Mouse (Mus musculus) hindbrain, embryonic 16.5 days (tissue): ENCODE measurements at regions not wholly inside any gene's neighbourhood (a gene's known extent, or its start where the extent isn't known, plus 50 kb on each side); places are given as distances from the start of the nearest gene placed in this dataset.

ENCODE experiments used
- ATAC-seq: fragments of 200-750 bp; cut with Nextera tagmentation; 2 replicates; pipeline ENCODE4 v1.8.0; 2017; ENCODE audit warnings: moderate TSS enrichment, moderate library complexity
- H3K27ac ChIP-seq: fragments of 300-500 bp; sonication (generic); 2 replicates; pipeline ENCODE4 v1.5.1; 2014; ENCODE audit warnings: low read depth, mild to moderate bottlenecking, control low read depth, low read length, moderate library complexity
- H3K27me3 ChIP-seq: fragments of 300-500 bp; sonication (generic); replicated peaks from 2 replicates; pipeline ENCODE4 v1.6.1; 2014; ENCODE audit warnings: low read length; ENCODE audit not compliant: control insufficient read depth, insufficient read depth
- H3K36me3 ChIP-seq: fragments of 300-500 bp; sonication (generic); 2 replicates; pipeline ENCODE4 v1.6.1; 2014; ENCODE audit warnings: mild to moderate bottlenecking, low read length, moderate library complexity, mixed read lengths; ENCODE audit not compliant: control insufficient read depth, insufficient read depth
- H3K4me1 ChIP-seq: fragments of 300-500 bp; sonication (generic); 2 replicates; pipeline ENCODE4 v1.6.1; 2014; ENCODE audit warnings: low read depth, low read length; ENCODE audit not compliant: control insufficient read depth, insufficient read depth
- H3K4me2 ChIP-seq: fragments of 300-500 bp; sonication (generic); 2 replicates; pipeline ENCODE4 v1.6.1; 2014; ENCODE audit warnings: mild to moderate bottlenecking, low read length, control low read depth, moderate library complexity
- H3K4me3 ChIP-seq: fragments of 300-500 bp; sonication (generic); 2 replicates; pipeline ENCODE4 v1.5.1; 2014; ENCODE audit warnings: mild to moderate bottlenecking, low read length, control low read depth, moderate library complexity
- H3K9ac ChIP-seq: fragments of 300-500 bp; sonication (generic); 2 replicates; pipeline ENCODE4 v1.6.1; 2014; ENCODE audit warnings: low read depth, mild to moderate bottlenecking, control low read depth, low read length, moderate library complexity
- H3K9me3 ChIP-seq: fragments of 300-500 bp; sonication (generic); 2 replicates; pipeline ENCODE4 v1.6.1; 2014; ENCODE audit warnings: mild to moderate bottlenecking, low read length, moderate library complexity; ENCODE audit not compliant: control insufficient read depth
- WGBS: fragments of 180-500 bp; shearing (Covaris S2); extraction: QIAGEN DNeasy Blood & Tissue Kit; methylation state at CpG from one replicate; pipeline ENCODE4 v1.1.7; 2014; 5-methylcytosine and 5-hydroxymethylcytosine counted together

GRCm38 (mm10) chr6:67186537-67187274 lies 51.3 kb upstream of the Serbp1 start:
- Histone ChIP-seq H3K4me1 (no peaks in the 10 kb centered on the region), H3K36me3 (no peaks in the 10 kb centered on the region), H3K4me2 (no peak overlapping the region), H3K9me3 (no peaks in the 10 kb centered on the region), H3K9ac (no peak overlapping the region), H3K27ac (no peak overlapping the region), H3K4me3 (no peak overlapping the region), H3K27me3 (no peaks in the 10 kb centered on the region)
- 85% methylated on average over 7 of the region's 7 CpGs for WGBS
- no peak for ATAC-seq

- 87% methylated on average over 2 of the region's 2 CpGs for WGBS
- no peak for ATAC-seq
- H3K9ac ChIP-seq: no peak overlapping the region
These were observed 53.3 kb upstream of the Serbp1 start for GRCm38 (mm10) chr6:67184662-67185061.

GRCm38 (mm10) chr6:67183481-67184215 lies 54.3 kb upstream of the Serbp1 start:
- no peak overlapping the region for H3K27ac ChIP-seq

More at GRCm38 (mm10) chr6:67184662-67185061, 53.3 kb upstream of the Serbp1 start:
- Histone ChIP-seq H3K4me1 (no peaks in the 10 kb centered on the region), H3K27me3 (no peaks in the 10 kb centered on the region), H3K36me3 (no peaks in the 10 kb centered on the region), H3K9me3 (no peaks in the 10 kb centered on the region), H3K4me2 (no peak overlapping the region), H3K4me3 (no peak overlapping the region), H3K27ac (no peak overlapping the region)

GRCm38 (mm10) chr6:67182453-67182852 lies 55.5 kb upstream of the Serbp1 start:
- no peaks in the 10 kb centered on the region for H3K27me3 ChIP-seq
- ATAC-seq: no peak
- WGBS: 96% methylated on average over 2 of the region's 2 CpGs

More at GRCm38 (mm10) chr6:67183481-67184215, 54.3 kb upstream of the Serbp1 start:
- H3K9me3 ChIP-seq: no peaks in the 10 kb centered on the region
- no peaks in the 10 kb centered on the region for H3K4me1 ChIP-seq
- H3K4me3 ChIP-seq: no peak overlapping the region
- no peak for ATAC-seq
- no peaks in the 10 kb centered on the region for H3K27me3 ChIP-seq
- no peaks in the 10 kb centered on the region for H3K36me3 ChIP-seq
- 86% methylated on average over 15 of the region's 15 CpGs for WGBS
- H3K9ac ChIP-seq: no peak overlapping the region
- no peak overlapping the region for H3K4me2 ChIP-seq

GRCm38 (mm10) chr6:67181459-67181858 lies 56.5 kb upstream of the Serbp1 start:
- no peaks in the 10 kb centered on the region for H3K4me1 ChIP-seq
- H3K36me3 ChIP-seq: no peaks in the 10 kb centered on the region
- H3K4me3 ChIP-seq: no peak overlapping the region
- H3K9me3 ChIP-seq: no peaks in the 10 kb centered on the region
- H3K27me3 ChIP-seq: no peaks in the 10 kb centered on the region
- no peak overlapping the region for H3K9ac ChIP-seq
- ATAC-seq: no peak
- no peak overlapping the region for H3K4me2 ChIP-seq
- no peak overlapping the region for H3K27ac ChIP-seq
- 92% methylated on average over 4 of the region's 4 CpGs for WGBS

More at GRCm38 (mm10) chr6:67182453-67182852, 55.5 kb upstream of the Serbp1 start:
- no peak overlapping the region for H3K9ac ChIP-seq
- H3K4me3 ChIP-seq: no peak overlapping the region
- H3K9me3 ChIP-seq: no peaks in the 10 kb centered on the region
- no peak overlapping the region for H3K4me2 ChIP-seq
- no peaks in the 10 kb centered on the region for H3K36me3 ChIP-seq
- H3K27ac ChIP-seq: no peak overlapping the region
- H3K4me1 ChIP-seq: no peaks in the 10 kb centered on the region

- no peak overlapping the region for H3K4me3 ChIP-seq
- no peak overlapping the region for H3K4me2 ChIP-seq
- no peak for ATAC-seq
- no peak overlapping the region for H3K9ac ChIP-seq
- no peaks in the 10 kb centered on the region for H3K9me3 ChIP-seq
- 83% methylated on average over 7 of the region's 7 CpGs for WGBS
- H3K4me1 ChIP-seq: no peaks in the 10 kb centered on the region
- no peaks in the 10 kb centered on the region for H3K27me3 ChIP-seq
- no peaks in the 10 kb centered on the region for H3K36me3 ChIP-seq
- H3K27ac ChIP-seq: no peak overlapping the region
These were observed 58.6 kb upstream of the Serbp1 start for GRCm38 (mm10) chr6:67179416-67179815.

- WGBS: 82% methylated on average over 4 of the region's 4 CpGs
- no peak overlapping the region for H3K9ac ChIP-seq
- ATAC-seq: no peak
- no peak overlapping the region for H3K27ac ChIP-seq
- H3K4me3 ChIP-seq: no peak overlapping the region
- H3K27me3 ChIP-seq: no peaks in the 10 kb centered on the region
- H3K4me1 ChIP-seq: no peaks in the 10 kb centered on the region
- no peaks in the 10 kb centered on the region for H3K9me3 ChIP-seq
- H3K36me3 ChIP-seq: no peaks in the 10 kb centered on the region
- H3K4me2 ChIP-seq: no peak overlapping the region
These were observed 59.4 kb upstream of the Serbp1 start for GRCm38 (mm10) chr6:67178531-67178930.

- H3K4me1 ChIP-seq: no peaks in the 10 kb centered on the region
- no peak overlapping the region for H3K4me3 ChIP-seq
- no peaks in the 10 kb centered on the region for H3K9me3 ChIP-seq
- no peak overlapping the region for H3K27ac ChIP-seq
- H3K9ac ChIP-seq: no peak overlapping the region
- H3K36me3 ChIP-seq: no peaks in the 10 kb centered on the region
- H3K4me2 ChIP-seq: no peak overlapping the region
- no peak for ATAC-seq
- 43% methylated on average over 1 of the region's 1 CpGs for WGBS
- no peaks in the 10 kb centered on the region for H3K27me3 ChIP-seq
These were observed 59.9 kb upstream of the Serbp1 start for GRCm38 (mm10) chr6:67178101-67178500.

GRCm38 (mm10) chr6:67170674-67170946 lies 67.4 kb upstream of the Serbp1 start:
- Histone ChIP-seq H3K9ac (no peak overlapping the region), H3K4me1 (peaks cover 2% of the 10 kb centered on the region; the same call in 1 of the 2 replicates)

More at GRCm38 (mm10) chr6:67170674-67170946, 67.4 kb upstream of the Serbp1 start:
- no peak overlapping the region; the same call in 1 of the 2 replicates for H3K4me2 ChIP-seq
- no peak overlapping the region for H3K27ac ChIP-seq
- WGBS: 86% methylated on average over 5 of the region's 5 CpGs
- no peaks in the 10 kb centered on the region for H3K27me3 ChIP-seq
- ATAC-seq: no peak
- H3K9me3 ChIP-seq: no peaks in the 10 kb centered on the region
- no peaks in the 10 kb centered on the region for H3K36me3 ChIP-seq
- H3K4me3 ChIP-seq: no peak overlapping the region
